Mouse (Mus musculus) neural tube, embryonic 11.5 days (tissue): ENCODE measurements around the gene Kcnip2. TPM values are rescaled to one million over a fixed set of nuclear protein-coding genes. Genes with fewer than 3 reads are reported as not detected.

Experiments
- ATAC-seq: fragments of 200-750 bp; cut with Nextera tagmentation; 2 replicates; pipeline ENCODE4 v1.8.0; 2017; ENCODE audit warnings: moderate number of reproducible peaks, mild to moderate bottlenecking, moderate TSS enrichment, moderate library complexity; ENCODE audit not compliant: insufficient read depth, low FRiP score, low TSS enrichment
- DNase-seq: peaks from one replicate; pipeline ENCODE4 v3.0.0-alpha.2; 2015; ENCODE audit warnings: low spot score
- H3K27ac ChIP-seq: fragments of 300-500 bp; sonication (generic); 2 replicates; pipeline ENCODE4 v1.5.1; 2014; ENCODE audit warnings: low read depth, mild to moderate bottlenecking, low read length
- H3K27me3 ChIP-seq: fragments of 300-500 bp; sonication (generic); 2 replicates; pipeline ENCODE4 v1.6.1; 2014; ENCODE audit warnings: mild to moderate bottlenecking, low read length, mixed read lengths; ENCODE audit not compliant: control insufficient read depth, insufficient read depth
- H3K36me3 ChIP-seq: fragments of 300-500 bp; sonication (generic); 2 replicates; pipeline ENCODE4 v1.6.1; 2014; ENCODE audit warnings: mild to moderate bottlenecking, low read length, moderate library complexity, mixed read lengths; ENCODE audit not compliant: control insufficient read depth, insufficient read depth
- H3K4me1 ChIP-seq: fragments of 300-500 bp; sonication (generic); 2 replicates; pipeline ENCODE4 v1.6.1; 2014; ENCODE audit warnings: low read length, mixed read lengths; ENCODE audit not compliant: control insufficient read depth, insufficient read depth
- H3K4me2 ChIP-seq: fragments of 300-500 bp; sonication (generic); 2 replicates; pipeline ENCODE4 v1.6.1; 2014; ENCODE audit warnings: low read depth, mild to moderate bottlenecking, moderate library complexity
- H3K4me3 ChIP-seq: fragments of 300-500 bp; sonication (generic); 2 replicates; pipeline ENCODE4 v1.5.1; 2014; ENCODE audit warnings: low read depth, low read length
- H3K9ac ChIP-seq: fragments of 300-500 bp; sonication (generic); 2 replicates; pipeline ENCODE4 v1.6.1; 2014; ENCODE audit warnings: mild to moderate bottlenecking, low read length
- H3K9me3 ChIP-seq: fragments of 300-500 bp; sonication (generic); 2 replicates; pipeline ENCODE4 v1.6.1; 2016; ENCODE audit warnings: low read length; ENCODE audit not compliant: control insufficient read depth
- WGBS: fragments of 180-500 bp; shearing (Covaris S2); extraction: QIAGEN DNeasy Blood & Tissue Kit; methylation state at CpG from one replicate; pipeline ENCODE4 v1.1.7; 2014; 5-methylcytosine and 5-hydroxymethylcytosine counted together
- polyA plus RNA-seq: library from polyadenylated mRNA; unstranded; fragments of >200 nt; fragmentation: Nextera tagmentation; extraction: Ambion mirVana; gene quantifications from 2 replicates; pipeline ENCODE4 v1.2.1, GENCODE M21; 2014

Gene Kcnip2
- polyA plus RNA-seq, 1 experiment from 2014 or later = 4.4 TPM

- Histone ChIP-seq H3K9me3 (no peaks in the 10 kb centered on the region), H3K4me3 (no peak overlapping the region), H3K4me1 (no peaks in the 10 kb centered on the region), H3K9ac (no peak overlapping the region), H3K27me3 (no peaks in the 10 kb centered on the region), H3K27ac (no peak overlapping the region), H3K4me2 (no peak overlapping the region), H3K36me3 (no peaks in the 10 kb centered on the region)
- DNase-seq (no peak), ATAC-seq (no peak)
- 84% methylated on average over 10 of the region's 10 CpGs for WGBS
These were observed 19.6 kb upstream of the Kcnip2 start for GRCm38 (mm10) chr19:45835490-45835889.

GRCm38 (mm10) chr19:45833665-45834064 is 17.8 kb upstream of the Kcnip2 start:
- Histone ChIP-seq H3K36me3 (no peaks in the 10 kb centered on the region), H3K27ac (no peak overlapping the region), H3K4me3 (no peak overlapping the region), H3K9me3 (no peaks in the 10 kb centered on the region), H3K4me1 (no peaks in the 10 kb centered on the region), H3K9ac (no peak overlapping the region), H3K27me3 (no peaks in the 10 kb centered on the region), H3K4me2 (no peak overlapping the region)
- 83% methylated on average over 10 of the region's 10 CpGs for WGBS
- no peak for ATAC-seq
- no peak for DNase-seq

- H3K4me1 ChIP-seq = no peaks in the 10 kb centered on the region
- 60% methylated on average over 2 of the region's 2 CpGs for WGBS
- ATAC-seq (no peak), DNase-seq (no peak)
- H3K36me3 ChIP-seq = no peaks in the 10 kb centered on the region
- no peak overlapping the region for H3K9ac ChIP-seq
- H3K4me2 ChIP-seq = no peak overlapping the region
- no peak overlapping the region for H3K27ac ChIP-seq
- H3K4me3 ChIP-seq = no peak overlapping the region
- H3K27me3 ChIP-seq = no peaks in the 10 kb centered on the region
- no peaks in the 10 kb centered on the region for H3K9me3 ChIP-seq
These were observed 14.8 kb upstream of the Kcnip2 start for GRCm38 (mm10) chr19:45830679-45831078.

- H3K27ac ChIP-seq = no peak overlapping the region
- no peak overlapping the region for H3K4me2 ChIP-seq
- no peaks in the 10 kb centered on the region for H3K9me3 ChIP-seq
- no peak for ATAC-seq
- H3K36me3 ChIP-seq = no peaks in the 10 kb centered on the region
- no peaks in the 10 kb centered on the region for H3K27me3 ChIP-seq
- WGBS = 92% methylated on average over 3 of the region's 3 CpGs
- H3K9ac ChIP-seq = no peak overlapping the region
- no peak for DNase-seq
- H3K4me1 ChIP-seq = no peaks in the 10 kb centered on the region
- no peak overlapping the region for H3K4me3 ChIP-seq
These were observed 11.9 kb upstream of the Kcnip2 start for GRCm38 (mm10) chr19:45827736-45828135.

- H3K36me3 ChIP-seq = no peaks in the 10 kb centered on the region
- H3K9ac ChIP-seq = no peak overlapping the region
- H3K4me2 ChIP-seq = no peak overlapping the region
- whole genome bisulfite sequencing = 91% methylated on average over 5 of the region's 5 CpGs
- DNase-seq (no peak), ATAC-seq (no peak)
- H3K4me1 ChIP-seq = no peaks in the 10 kb centered on the region
- no peaks in the 10 kb centered on the region for H3K27me3 ChIP-seq
- H3K9me3 ChIP-seq = no peaks in the 10 kb centered on the region
- no peak overlapping the region for H3K27ac ChIP-seq
- H3K4me3 ChIP-seq = no peak overlapping the region
These were observed 11.3 kb upstream of the Kcnip2 start for GRCm38 (mm10) chr19:45827125-45827524.

GRCm38 (mm10) chr19:45826146-45826545 is 10.3 kb upstream of the Kcnip2 start:
- Histone ChIP-seq H3K27ac (no peak overlapping the region), H3K27me3 (no peaks in the 10 kb centered on the region), H3K9me3 (no peaks in the 10 kb centered on the region), H3K4me1 (no peaks in the 10 kb centered on the region), H3K9ac (no peak overlapping the region), H3K36me3 (no peaks in the 10 kb centered on the region), H3K4me3 (no peak overlapping the region), H3K4me2 (no peak overlapping the region)
- WGBS = 88% methylated on average over 3 of the region's 3 CpGs
- no peak for ATAC-seq
- DNase-seq = no peak

- no peaks in the 10 kb centered on the region for H3K9me3 ChIP-seq
- ATAC-seq (no peak), DNase-seq (no peak)
- H3K4me2 ChIP-seq = no peak overlapping the region
- no peaks in the 10 kb centered on the region for H3K36me3 ChIP-seq
- no peak overlapping the region for H3K27ac ChIP-seq
- no peak overlapping the region for H3K4me3 ChIP-seq
- 82% methylated on average over 5 of the region's 5 CpGs for WGBS
- no peak overlapping the region for H3K9ac ChIP-seq
- H3K27me3 ChIP-seq = no peaks in the 10 kb centered on the region
- no peaks in the 10 kb centered on the region for H3K4me1 ChIP-seq
These were observed 6.0 kb upstream of the Kcnip2 start for GRCm38 (mm10) chr19:45821832-45822231.

- Histone ChIP-seq H3K4me3 (no peak overlapping the region), H3K27ac (no peak overlapping the region), H3K36me3 (no peaks in the 10 kb centered on the region), H3K4me2 (no peak overlapping the region), H3K27me3 (peaks cover 7% of the 10 kb centered on the region; the same call in 1 of the 2 replicates), H3K9me3 (no peaks in the 10 kb centered on the region), H3K4me1 (peaks cover 9% of the 10 kb centered on the region), H3K9ac (no peak overlapping the region)
- WGBS = 76% methylated on average over 11 of the region's 11 CpGs
- no peak for DNase-seq
- no peak for ATAC-seq
These were observed 2.1 kb upstream of the Kcnip2 start for GRCm38 (mm10) chr19:45817816-45818490.

GRCm38 (mm10) chr19:45816727-45817126 is 866 bp upstream of the Kcnip2 start:
- H3K9me3 ChIP-seq = no peaks in the 10 kb centered on the region
- H3K36me3 ChIP-seq = no peaks in the 10 kb centered on the region
- ATAC-seq (no peak), DNase-seq (no peak)
- 14% methylated on average over 8 of the region's 8 CpGs for WGBS
- peaks cover 14% of the 10 kb centered on the region for H3K4me1 ChIP-seq
- no peak overlapping the region for H3K9ac ChIP-seq
- no peak overlapping the region for H3K4me2 ChIP-seq
- H3K4me3 ChIP-seq = no peak overlapping the region
- no peak overlapping the region for H3K27ac ChIP-seq
- H3K27me3 ChIP-seq = peaks cover 7% of the 10 kb centered on the region; the same call in 1 of the 2 replicates
